Mouse (Mus musculus): ENCODE results near the gene Gm42517.

DNA sequence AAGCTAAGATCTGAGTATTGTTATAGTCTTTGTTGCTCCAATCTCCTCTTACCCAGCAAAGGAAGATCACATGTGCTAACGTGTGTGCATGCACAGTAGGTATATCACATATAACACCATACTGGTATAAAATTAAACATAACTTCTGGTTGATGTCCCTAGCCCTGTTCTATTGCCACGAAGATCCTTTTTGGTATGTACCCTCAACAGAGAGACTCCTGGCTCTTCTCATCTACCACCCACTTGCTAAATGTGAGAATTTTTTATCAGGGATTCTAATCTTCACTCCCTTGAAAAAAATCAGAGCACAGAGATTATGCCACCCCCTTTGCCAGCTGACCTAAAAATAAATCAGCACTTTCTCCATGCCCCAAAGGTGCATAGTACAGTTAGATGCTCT lies 39.3 kb upstream of the Gm42517 start:
- no peak for TF ChIP-seq SIN3A (IDR thresholded peaks at IDR 0.05; ENCODE audit: low read length)
- TF ChIP-seq POLR2A (IDR thresholded peaks at IDR 0.05; ENCODE audit: low read depth, low read length) = no peak
- TF ChIP-seq USF1 (IDR thresholded peaks at IDR 0.05; ENCODE audit: low read depth, low read length) = no peak
- TF ChIP-seq CHD2 (IDR thresholded peaks at IDR 0.05; ENCODE audit: low read length) = no peak
- no peak for TF ChIP-seq CTCF (conservative IDR thresholded peaks at IDR 0.05 in 1 of 2, IDR thresholded peaks at IDR 0.05 in 1 of 2; ENCODE audit: low read depth in 2 of 2, low read length in 2 of 2)

Measured in CH12.LX (cell line).